Mouse (Mus musculus) C2C12 (cell line): ENCODE results near the gene Pigl.

Experiments
- CEBPB ChIP-seq: IDR thresholded peaks from one replicate; pipeline ENCODE4 v1.6.1; 2011; ENCODE audit warnings: low read depth, mild to moderate bottlenecking, control low read depth, moderate library complexity
- CTCF ChIP-seq: IDR thresholded peaks from one replicate; pipeline ENCODE4 v1.5.1; 2011; ENCODE audit not compliant: control insufficient read depth, insufficient read depth, insufficient read length
- MYOD1 ChIP-seq: IDR thresholded peaks from one replicate; pipeline ENCODE4 v1.6.1; 2011; ENCODE audit warnings: low read depth; ENCODE audit not compliant: control insufficient read depth, insufficient read length
- USF1 ChIP-seq: IDR thresholded peaks from one replicate; pipeline ENCODE4 v1.6.1; 2011; ENCODE audit warnings: low read depth, mild to moderate bottlenecking, control low read depth, moderate library complexity

- no peak for TF ChIP-seq CTCF
- no peak for TF ChIP-seq USF1
- no peak for TF ChIP-seq MYOD1
- TF ChIP-seq CEBPB: no peak
Observed at GRCm38 (mm10) chr11:62440670-62441315, 17.5 kb upstream of the Pigl start.
